Mouse (Mus musculus): ENCODE data around the gene Slc41a1. TPM values are rescaled to one million over a fixed set of nuclear protein-coding genes. Genes with fewer than 3 reads are reported as not detected.
A peak's percentile ranks its signal among the peaks of the same experiment; 100 is the strongest.

Slc41a1 gene
- polyA plus RNA-seq, 1 experiment from 2014 or later = 5.8 TPM

DNA sequence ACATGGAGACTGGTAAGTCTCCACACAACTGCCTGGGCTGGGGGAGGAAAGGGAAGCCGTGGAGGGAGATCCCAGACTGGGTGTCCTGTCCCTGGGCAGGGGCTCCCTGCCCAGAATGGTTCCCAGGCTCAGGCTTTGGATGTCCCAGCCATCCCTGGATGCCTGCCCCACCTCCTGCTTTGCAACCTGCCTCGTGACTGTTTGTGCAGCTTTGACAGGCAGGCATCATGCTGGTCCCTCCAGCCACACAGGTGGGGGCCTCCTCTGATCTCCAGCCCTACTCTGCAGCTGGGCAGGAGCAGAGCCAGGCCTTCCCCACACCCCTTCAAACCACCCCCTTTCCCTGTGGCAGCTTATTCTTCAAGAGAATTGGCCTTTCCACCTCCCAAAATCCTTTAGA is 12.0 kb downstream of the Slc41a1 start:
- Histone ChIP-seq H3K4me3 (ENCODE audit: inconsistent target) (no peak overlapping the region), H3K36me3 (ENCODE audit: inconsistent target) (peaks cover 15% of the 10 kb centered on the region), H3K79me2 (ENCODE audit: inconsistent target) (no peaks in the 10 kb centered on the region), H3K27ac (no peak overlapping the region)
- 89% methylated on average over 2 of the region's 2 CpGs for WGBS (ENCODE audit: missing documents)

DNA sequence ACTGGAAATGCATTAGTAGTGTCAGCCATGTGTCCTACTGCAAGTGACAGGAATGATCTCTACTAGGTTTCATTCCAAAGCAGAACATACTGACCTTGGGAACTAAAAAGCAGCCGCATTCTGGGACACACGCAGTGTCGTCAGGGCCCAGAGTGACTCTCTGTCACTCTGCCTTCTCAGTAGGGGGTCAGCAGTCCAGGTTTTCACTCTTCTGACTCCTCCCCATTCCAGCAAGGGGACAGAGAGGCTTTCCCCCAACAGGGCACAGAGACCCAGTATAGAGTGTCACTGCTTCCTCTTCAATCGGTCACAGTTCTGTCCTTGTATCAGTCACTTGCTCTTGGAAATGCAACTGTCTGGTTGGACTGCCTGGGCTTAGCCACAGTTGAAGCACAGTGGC is 14.9 kb downstream of the Slc41a1 start:
- WGBS (ENCODE audit: missing documents) = 97% methylated on average over 4 of the region's 4 CpGs
- Histone ChIP-seq H3K4me3 (ENCODE audit: inconsistent target) (no peak overlapping the region), H3K27ac (no peak overlapping the region), H3K36me3 (ENCODE audit: inconsistent target) (peaks cover 24% of the 10 kb centered on the region), H3K79me2 (ENCODE audit: inconsistent target) (no peaks in the 10 kb centered on the region)

DNA sequence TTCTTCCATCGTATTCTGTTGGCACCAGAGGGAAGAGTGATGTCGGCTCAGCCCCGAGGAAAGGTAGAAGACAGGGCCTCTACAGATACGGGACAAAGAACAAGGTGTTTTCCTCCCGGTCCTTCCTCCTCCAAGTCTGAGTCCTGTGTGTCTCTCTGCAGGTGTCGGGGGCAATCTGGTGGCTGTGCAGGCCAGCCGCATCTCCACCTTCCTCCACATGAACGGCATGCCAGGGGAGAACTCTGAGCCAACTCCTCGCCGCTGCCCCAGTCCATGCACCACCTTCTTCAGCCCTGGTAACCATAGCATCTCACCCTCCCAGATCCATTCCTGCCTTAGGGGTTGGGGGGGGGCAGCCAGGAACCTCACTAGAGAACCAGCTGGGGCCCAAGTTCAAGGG is 16.5 kb downstream of the Slc41a1 start:
- Histone ChIP-seq H3K79me2 (ENCODE audit: inconsistent target) (no peaks in the 10 kb centered on the region), H3K36me3 (ENCODE audit: inconsistent target) (peaks cover 24% of the 10 kb centered on the region), H3K27ac (no peak overlapping the region), H3K4me3 (ENCODE audit: inconsistent target) (no peak overlapping the region)
- 96% methylated on average over 10 of the region's 10 CpGs for WGBS (ENCODE audit: missing documents)

DNA sequence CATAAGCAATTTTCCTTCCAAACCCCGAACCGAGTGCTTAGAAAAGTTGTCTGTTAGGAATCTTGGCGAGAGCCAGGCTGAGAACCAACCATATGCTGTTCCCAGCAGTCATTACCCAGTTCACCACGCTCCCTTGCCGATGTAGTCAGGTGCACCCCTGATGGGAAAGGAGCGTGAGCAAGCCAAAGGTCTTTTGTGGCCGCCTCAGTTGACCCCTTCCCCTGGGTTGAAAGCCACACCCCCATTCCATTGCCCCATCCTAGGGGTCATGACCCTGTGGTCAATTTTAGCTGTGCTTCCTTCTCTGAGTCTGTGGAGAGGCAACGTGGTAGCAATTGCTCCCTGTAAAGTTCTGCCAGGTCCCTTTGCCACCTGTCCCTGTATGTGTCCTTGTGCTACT is 17.6 kb downstream of the Slc41a1 start:
- WGBS (ENCODE audit: missing documents) = 85% methylated on average over 8 of the region's 8 CpGs
- Histone ChIP-seq H3K4me3 (ENCODE audit: inconsistent target) (no peak overlapping the region), H3K79me2 (ENCODE audit: inconsistent target) (no peaks in the 10 kb centered on the region), H3K36me3 (ENCODE audit: inconsistent target) (peaks cover 24% of the 10 kb centered on the region), H3K27ac (no peak overlapping the region)

DNA sequence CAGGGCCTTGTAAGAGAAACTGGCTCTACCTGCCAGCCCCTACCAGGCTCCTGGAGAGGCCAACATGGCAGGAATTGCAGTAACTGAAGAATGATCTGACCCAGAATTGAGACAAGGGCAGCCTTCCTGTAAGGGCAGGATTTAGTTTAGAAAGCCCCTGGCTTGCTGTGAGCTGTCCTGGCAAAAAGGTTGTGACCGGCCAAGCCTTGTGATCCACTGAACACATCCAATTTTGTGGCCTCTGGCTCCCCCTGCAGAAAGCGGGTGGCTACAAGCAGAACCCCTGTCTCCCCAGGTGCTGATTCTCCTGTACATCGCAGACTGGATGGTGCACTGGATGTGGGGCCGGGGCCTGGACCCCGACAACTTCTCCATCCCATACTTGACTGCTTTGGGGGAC is 19.0 kb downstream of the Slc41a1 start:
- H3K36me3 ChIP-seq (ENCODE audit: inconsistent target) = peaks cover 24% of the 10 kb centered on the region
- H3K4me3 ChIP-seq (ENCODE audit: inconsistent target) = no peak overlapping the region
- H3K79me2 ChIP-seq (ENCODE audit: inconsistent target) = no peaks in the 10 kb centered on the region
- 88% methylated on average over 5 of the region's 5 CpGs for WGBS (ENCODE audit: missing documents)
- H3K27ac ChIP-seq = no peak overlapping the region

DNA sequence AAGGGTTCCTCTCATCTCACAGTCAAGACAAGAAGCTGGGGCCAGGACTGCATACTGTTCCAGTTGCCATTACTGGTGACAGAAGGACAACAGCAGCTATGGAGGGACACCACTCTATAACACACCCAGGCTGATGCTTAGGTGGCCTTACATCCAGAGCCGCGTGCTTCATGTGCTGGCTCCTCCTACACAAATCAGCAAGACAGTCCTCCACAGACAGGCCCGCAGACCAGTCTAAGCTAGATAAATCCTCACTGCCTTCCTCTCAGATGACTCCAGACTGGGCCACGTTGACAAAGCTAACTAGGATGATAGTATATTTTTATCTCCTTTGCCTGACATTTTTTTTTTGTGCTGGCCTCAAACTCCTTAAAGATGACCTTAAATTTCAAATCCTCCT is 34.5 kb downstream of the Slc41a1 start:
- Histone ChIP-seq H3K27ac (no peak overlapping the region), H3K4me3 (ENCODE audit: inconsistent target) (no peak overlapping the region), H3K36me3 (ENCODE audit: inconsistent target) (no peaks in the 10 kb centered on the region), H3K79me2 (ENCODE audit: inconsistent target) (no peaks in the 10 kb centered on the region)
- 96% methylated on average over 4 of the region's 4 CpGs for WGBS (ENCODE audit: missing documents)

DNA sequence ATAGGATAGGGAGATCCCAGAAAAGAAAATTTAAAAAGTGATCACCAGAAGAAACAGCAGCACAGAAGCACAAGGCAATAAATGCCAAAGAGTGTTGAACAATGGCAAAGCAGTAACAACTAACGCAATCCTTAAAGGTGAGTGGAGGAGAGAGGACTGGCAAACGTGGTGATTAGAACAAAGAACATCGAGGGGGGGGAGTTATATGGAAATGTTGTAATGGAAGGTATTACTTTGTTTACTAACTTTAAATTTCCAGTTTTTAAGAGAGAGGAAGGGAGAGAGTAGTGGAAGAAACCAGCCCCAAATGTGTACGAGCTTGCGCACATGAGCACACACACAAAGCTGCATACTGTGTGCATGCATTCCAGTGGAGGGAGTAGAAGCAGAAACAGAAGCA is 38.3 kb downstream of the Slc41a1 start:
- WGBS (ENCODE audit: missing documents) = 100% methylated on average over 4 of the region's 5 CpGs
- H3K36me3 ChIP-seq (ENCODE audit: inconsistent target) = peaks cover 9% of the 10 kb centered on the region; the same call in 1 of the 2 replicates
- no peak overlapping the region for H3K4me3 ChIP-seq (ENCODE audit: inconsistent target)
- H3K79me2 ChIP-seq (ENCODE audit: inconsistent target) = peaks cover 15% of the 10 kb centered on the region; the same call in 1 of the 2 replicates
- H3K27ac ChIP-seq = no peak overlapping the region

DNA sequence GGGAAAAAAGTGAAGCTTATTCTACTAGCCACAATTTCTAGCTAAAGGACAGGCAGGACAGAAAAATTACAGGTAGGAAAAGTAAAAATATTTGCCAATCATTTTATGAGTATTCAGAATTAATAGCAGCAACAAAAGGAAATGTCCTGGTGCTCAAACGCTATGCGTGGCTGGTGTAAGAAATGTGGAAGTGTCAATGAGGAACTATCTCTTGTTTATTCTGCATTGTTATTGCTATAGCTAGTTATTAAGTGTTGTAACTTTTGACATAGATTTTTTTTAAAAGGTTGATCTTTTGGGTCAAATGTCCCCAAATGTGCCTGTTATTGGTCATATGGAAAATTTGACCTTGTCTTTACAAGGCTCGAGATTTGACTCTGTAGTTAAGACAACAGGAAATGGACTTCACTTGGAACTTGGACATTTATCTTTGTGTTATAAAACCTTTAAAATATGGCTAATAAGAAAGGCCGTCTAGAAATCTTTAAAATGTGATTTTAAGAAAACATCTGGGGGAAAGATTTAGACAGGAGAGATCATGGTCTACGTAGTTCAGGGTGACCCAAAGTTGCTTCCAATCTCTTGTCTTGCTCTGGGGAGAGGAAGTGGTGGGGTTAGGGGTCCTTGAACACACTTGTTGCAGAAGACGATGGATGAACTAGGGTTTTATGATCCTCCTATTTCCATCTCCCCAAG is 39.2 kb downstream of the Slc41a1 start:
- 29% methylated on average over 6 of the region's 6 CpGs for WGBS (ENCODE audit: missing documents)
- Histone ChIP-seq H3K4me3 (ENCODE audit: inconsistent target) (peak overlapping the region; percentile 91; the same call in 1 of the 2 replicates), H3K79me2 (ENCODE audit: inconsistent target) (peaks cover 15% of the 10 kb centered on the region; the same call in 1 of the 2 replicates), H3K27ac (peak overlapping the region; percentile 65), H3K36me3 (ENCODE audit: inconsistent target) (peaks cover 14% of the 10 kb centered on the region; the same call in 1 of the 2 replicates)

DNA sequence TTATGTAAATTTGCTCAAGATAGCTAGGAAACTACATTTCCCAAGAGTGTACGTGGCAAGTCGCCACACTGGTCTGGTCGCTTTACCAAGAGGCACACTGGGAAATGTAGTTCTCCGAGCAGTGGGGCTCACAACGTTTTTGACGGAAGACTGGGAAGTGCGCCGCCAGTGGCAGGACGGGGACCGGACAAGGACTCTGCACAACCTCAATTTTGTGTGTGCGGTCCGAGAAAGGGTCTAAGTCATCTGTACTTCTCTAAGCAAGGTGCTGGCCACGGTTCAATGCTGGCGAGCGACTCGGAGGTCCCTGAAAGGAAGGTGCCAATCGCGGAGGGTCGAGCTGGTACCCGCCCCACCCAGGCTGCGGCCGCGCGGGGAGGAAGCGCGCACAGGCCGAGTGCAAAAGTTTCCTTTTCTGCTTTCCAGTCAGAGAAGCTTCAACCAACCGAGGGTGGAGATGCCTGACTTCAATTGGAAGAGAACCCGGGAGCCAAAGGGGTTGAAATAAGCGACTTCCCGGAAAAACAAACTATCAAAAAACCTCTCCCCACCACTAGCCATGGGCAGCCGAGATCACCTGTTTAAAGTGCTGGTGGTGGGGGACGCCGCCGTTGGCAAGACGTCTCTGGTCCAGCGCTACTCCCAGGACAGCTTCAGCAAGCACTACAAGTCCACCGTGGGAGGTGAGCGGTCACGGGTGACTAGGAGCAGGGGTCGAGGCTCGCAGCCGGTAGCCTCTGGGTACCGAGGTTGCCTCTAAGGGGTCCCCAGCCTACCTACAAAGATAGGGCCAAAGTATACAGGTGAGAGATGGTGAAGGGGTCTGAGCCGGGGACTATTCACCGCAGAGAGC is 40.0 kb downstream of the Slc41a1 start, which contains the start of gene Rab29:
TSS of gene Rab29 (plus strand) at position 132 of the 853 bp plus-strand sequence.
- peak within 1 kb of the TSS; percentile 65 for H3K27ac ChIP-seq
- WGBS (ENCODE audit: missing documents) = 1% methylated on average over 42 of the region's 46 CpGs

DNA sequence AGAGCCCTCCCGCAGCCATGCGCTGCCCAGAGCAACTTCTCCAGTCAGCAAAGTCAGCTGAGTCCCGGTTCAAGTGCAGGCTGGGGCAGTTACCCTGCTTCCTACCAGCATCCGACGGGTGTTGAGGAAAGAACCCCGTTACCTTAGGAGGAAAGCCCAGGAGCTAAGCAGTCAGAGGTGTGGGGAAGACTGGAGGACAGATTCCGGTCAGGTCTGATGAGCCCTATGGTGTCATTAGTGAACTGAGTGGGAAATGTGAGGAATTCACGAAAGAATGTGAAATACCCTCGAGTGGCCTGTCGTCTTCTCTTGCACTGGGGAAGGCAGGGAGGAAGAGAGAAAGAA is 40.6 kb downstream of the Slc41a1 start:
- Histone ChIP-seq H3K4me3 (ENCODE audit: inconsistent target) (peak overlapping the region; percentile 91), H3K79me2 (ENCODE audit: inconsistent target) (peaks cover 15% of the 10 kb centered on the region; the same call in 1 of the 2 replicates), H3K36me3 (ENCODE audit: inconsistent target) (peaks cover 26% of the 10 kb centered on the region; the same call in 1 of the 2 replicates), H3K27ac (peak overlapping the region; percentile 65)
- 20% methylated on average over 10 of the region's 10 CpGs for WGBS (ENCODE audit: missing documents)

More for the DNA sequence above, 40.0 kb downstream of the Slc41a1 start, which contains the start of gene Rab29:
- H3K36me3 ChIP-seq (ENCODE audit: inconsistent target) = peaks cover 20% of the 10 kb centered on the region; the same call in 1 of the 2 replicates
- H3K79me2 ChIP-seq (ENCODE audit: inconsistent target) = peaks cover 15% of the 10 kb centered on the region; the same call in 1 of the 2 replicates
- H3K4me3 ChIP-seq (ENCODE audit: inconsistent target) = peak within 1 kb of the TSS; percentile 91

DNA sequence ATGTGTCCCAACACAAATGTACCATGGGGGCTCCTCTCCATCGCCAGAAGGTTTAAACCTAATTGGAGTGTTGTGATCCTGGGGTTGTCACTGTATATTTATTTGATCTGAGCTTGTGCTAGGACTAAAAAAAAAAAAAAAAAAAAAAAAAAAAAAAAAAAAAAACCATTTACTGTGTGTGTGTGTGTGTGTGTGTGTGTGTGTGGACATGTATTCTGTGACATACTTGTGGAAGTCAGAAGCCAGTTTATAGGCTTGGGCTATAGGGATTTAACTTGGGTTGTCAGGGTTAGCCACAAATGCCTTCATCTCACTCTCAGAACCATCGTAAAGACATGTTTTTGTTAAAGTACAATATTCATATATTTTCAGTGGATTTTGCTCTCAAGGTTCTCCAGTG is 42.3 kb downstream of the Slc41a1 start:
- Histone ChIP-seq H3K79me2 (ENCODE audit: inconsistent target) (peaks cover 15% of the 10 kb centered on the region; the same call in 1 of the 2 replicates), H3K4me3 (ENCODE audit: inconsistent target) (no peak overlapping the region)
- WGBS (ENCODE audit: missing documents) = 85% methylated on average over 2 of the region's 2 CpGs

DNA sequence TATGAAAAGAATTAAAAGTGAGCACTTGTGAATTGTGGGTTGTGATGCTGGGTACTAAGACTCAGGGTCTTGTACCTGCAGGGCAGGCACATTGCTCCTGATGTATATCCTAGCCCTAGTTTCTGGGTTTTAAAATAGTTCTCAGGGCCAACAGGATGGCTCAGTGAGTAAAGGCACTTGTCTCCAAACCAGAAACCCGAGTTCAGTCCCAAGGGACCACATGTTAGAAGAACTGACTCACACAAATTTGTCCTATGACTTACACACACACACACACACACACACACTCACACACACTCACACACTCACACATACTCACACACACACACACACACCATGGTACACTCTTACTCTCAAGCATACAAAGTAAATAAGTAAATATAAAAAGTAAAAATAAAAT is 45.6 kb downstream of the Slc41a1 start:
- WGBS (ENCODE audit: missing documents) = 100% methylated on average over 1 of the region's 1 CpGs
- Histone ChIP-seq H3K27ac (no peak overlapping the region), H3K4me3 (ENCODE audit: inconsistent target) (no peak overlapping the region), H3K36me3 (ENCODE audit: inconsistent target) (peaks cover 31% of the 10 kb centered on the region; the same call in 1 of the 2 replicates), H3K79me2 (ENCODE audit: inconsistent target) (peaks cover 12% of the 10 kb centered on the region; the same call in 1 of the 2 replicates)

More for the DNA sequence above, 42.3 kb downstream of the Slc41a1 start:
- H3K36me3 ChIP-seq (ENCODE audit: inconsistent target) = peaks cover 31% of the 10 kb centered on the region; the same call in 1 of the 2 replicates
- H3K27ac ChIP-seq = no peak overlapping the region

DNA sequence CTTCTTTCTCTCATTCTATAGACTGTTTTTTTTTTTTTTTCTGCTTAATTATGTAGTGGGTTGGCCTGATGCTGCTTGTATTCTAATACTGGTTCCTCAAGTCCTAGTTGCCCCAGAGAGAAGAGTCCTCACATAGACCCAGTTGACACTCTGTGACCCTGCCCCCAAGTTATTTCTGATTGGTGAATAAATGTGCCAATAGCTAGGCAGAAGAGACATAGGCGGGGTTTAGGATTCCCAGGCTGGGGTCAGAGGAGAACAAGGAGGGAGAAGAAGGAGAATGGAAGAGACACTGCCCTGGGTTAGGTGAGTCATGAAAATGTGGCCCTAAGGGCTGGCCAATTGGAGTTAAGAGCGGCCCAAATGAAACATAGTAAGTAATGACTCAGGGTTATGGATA is 52.5 kb downstream of the Slc41a1 start:
- H3K4me3 ChIP-seq (ENCODE audit: inconsistent target) = no peak overlapping the region
- H3K27ac ChIP-seq = no peak overlapping the region
- WGBS (ENCODE audit: missing documents) = 87% methylated on average over 2 of the region's 2 CpGs
- H3K79me2 ChIP-seq (ENCODE audit: inconsistent target) = no peaks in the 10 kb centered on the region
- H3K36me3 ChIP-seq (ENCODE audit: inconsistent target) = no peaks in the 10 kb centered on the region

DNA sequence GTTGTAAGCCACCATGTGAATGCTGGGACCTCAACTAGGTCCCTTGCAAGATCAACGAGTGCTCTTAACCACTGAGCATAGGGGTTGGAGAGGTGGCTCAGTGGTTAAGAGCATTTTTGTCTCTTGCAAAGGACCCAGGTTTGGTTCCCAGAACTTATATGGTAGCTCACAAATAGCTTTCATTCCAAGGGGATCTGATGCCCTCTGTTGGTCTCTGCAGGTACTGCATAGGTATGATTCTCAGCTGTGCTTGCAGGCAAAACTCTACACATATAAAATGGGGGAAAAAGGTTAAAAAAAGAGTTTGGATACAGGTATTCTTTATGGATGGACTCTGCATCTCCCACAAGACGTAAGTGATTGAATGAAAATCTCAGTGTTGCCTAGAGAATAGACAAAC is 55.5 kb downstream of the Slc41a1 start:
- WGBS (ENCODE audit: missing documents) = 64% methylated on average over 2 of the region's 2 CpGs
- H3K4me3 ChIP-seq (ENCODE audit: inconsistent target) = no peak overlapping the region
- no peaks in the 10 kb centered on the region for H3K79me2 ChIP-seq (ENCODE audit: inconsistent target)
- H3K27ac ChIP-seq = no peak overlapping the region
- no peaks in the 10 kb centered on the region for H3K36me3 ChIP-seq (ENCODE audit: inconsistent target)

DNA sequence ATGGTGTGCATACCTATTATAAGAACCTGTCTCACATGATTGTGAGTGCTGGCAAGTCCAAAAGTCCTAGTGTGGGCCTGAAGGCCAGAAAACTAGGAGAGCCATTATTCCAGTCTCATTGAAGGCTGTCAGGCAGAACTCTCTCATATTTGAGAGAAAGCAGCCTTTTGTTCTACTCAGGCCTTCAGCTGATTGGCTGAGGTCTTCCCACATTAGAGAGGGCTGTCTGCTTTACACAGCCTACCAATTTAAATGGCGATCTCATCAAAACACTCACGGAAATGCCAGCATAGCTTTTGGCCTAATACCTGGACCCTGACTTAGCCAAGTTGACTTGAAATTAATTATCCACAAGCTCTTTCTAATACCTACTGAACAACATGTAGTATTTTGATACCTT is 58.9 kb downstream of the Slc41a1 start:
- Histone ChIP-seq H3K4me3 (ENCODE audit: inconsistent target) (no peak overlapping the region), H3K27ac (no peak overlapping the region), H3K79me2 (ENCODE audit: inconsistent target) (no peaks in the 10 kb centered on the region), H3K36me3 (ENCODE audit: inconsistent target) (no peaks in the 10 kb centered on the region)
- 94% methylated on average over 2 of the region's 2 CpGs for WGBS (ENCODE audit: missing documents)

Measured in macrophage (primary cell).